Mouse (Mus musculus) CH12.LX (cell line): ENCODE results near the gene Gltpd2.

Source experiments
- EP300 ChIP-seq: IDR thresholded peaks from 2 replicates; pipeline ENCODE4 v1.6.1; 2011; ENCODE audit warnings: low read length, improper control_type of control experiment
- POLR2A ChIP-seq: IDR thresholded peaks from 2 replicates; pipeline ENCODE4 v1.6.1; 2011; ENCODE audit warnings: low read depth, mild to moderate bottlenecking, improper control_type of control experiment, low read length

- TF ChIP-seq EP300: no peak
- no peak for TF ChIP-seq POLR2A
These were observed 6.7 kb downstream of the Gltpd2 start for GRCm38 (mm10) chr11:70525726-70526125.
